Mouse (Mus musculus) R1 (cell line): Measurements from ENCODE around the gene Birc5.

Experiments used
- DNase-seq: peaks from one replicate; pipeline ENCODE4 v3.0.0-alpha.2; 2018; ENCODE audit warnings: low read depth, low spot score

Gene Birc5

GRCm38 (mm10) chr11:117855360-117855759 is 6.3 kb downstream of the Birc5 start:
- no peak for DNase-seq

- no peak for DNase-seq
These were observed 6.9 kb downstream of the Birc5 start for GRCm38 (mm10) chr11:117855975-117856374.

GRCm38 (mm10) chr11:117857462-117857861 is 8.4 kb downstream of the Birc5 start:
- peak; percentile 62 for DNase-seq

GRCm38 (mm10) chr11:117858392-117858791 is 9.3 kb downstream of the Birc5 start:
- DNase-seq = no peak

GRCm38 (mm10) chr11:117860601-117861000 is 11.6 kb downstream of the Birc5 start, which contains the start of gene Tmem235:
TSS of gene Tmem235 (plus strand) at chr11:117860752.
- no peak for DNase-seq

GRCm38 (mm10) chr11:117863174-117863856 is 14.3 kb downstream of the Birc5 start:
- DNase-seq = peak; percentile 87

- no peak for DNase-seq
These were observed 15.8 kb downstream of the Birc5 start for GRCm38 (mm10) chr11:117864805-117865204.

- DNase-seq = no peak
These were observed 16.9 kb downstream of the Birc5 start for GRCm38 (mm10) chr11:117865988-117866387.

GRCm38 (mm10) chr11:117870688-117871365 is 21.8 kb downstream of the Birc5 start:
- peak; percentile 85 for DNase-seq

GRCm38 (mm10) chr11:117871376-117871775 is 22.3 kb downstream of the Birc5 start:
- DNase-seq = no peak

GRCm38 (mm10) chr11:117871911-117872584 is 23.0 kb downstream of the Birc5 start:
- no peak for DNase-seq

- DNase-seq = no peak
These were observed 24.0 kb downstream of the Birc5 start, which contains the start of gene Tha1 for GRCm38 (mm10) chr11:117872861-117873608. TSS of gene Tha1 (minus strand) at chr11:117873481.

GRCm38 (mm10) chr11:117874419-117874818 is 25.4 kb downstream of the Birc5 start:
- peak; percentile 72 for DNase-seq

GRCm38 (mm10) chr11:117875681-117876080 is 26.6 kb downstream of the Birc5 start:
- DNase-seq = peak; percentile 49

- DNase-seq = no peak
These were observed 29.1 kb downstream of the Birc5 start for GRCm38 (mm10) chr11:117877917-117878745.

GRCm38 (mm10) chr11:117878892-117879291 is 29.8 kb downstream of the Birc5 start:
- peak; percentile 55 for DNase-seq

- DNase-seq = no peak
These were observed 30.6 kb downstream of the Birc5 start for GRCm38 (mm10) chr11:117879676-117880075.

- DNase-seq = no peak
These were observed 31.4 kb downstream of the Birc5 start for GRCm38 (mm10) chr11:117880336-117880976.

GRCm38 (mm10) chr11:117880977-117881358 is 31.9 kb downstream of the Birc5 start:
- no peak for DNase-seq

- no peak for DNase-seq
These were observed 32.7 kb downstream of the Birc5 start for GRCm38 (mm10) chr11:117881787-117882186.
